Mouse (Mus musculus) heart, postnatal 10 days (tissue): ENCODE results near the gene Habp2. TPM values are rescaled to one million over a fixed set of nuclear protein-coding genes. Genes with fewer than 3 reads are reported as not detected.
"Not testable (repeated sequence)": the region's sequence is repeated elsewhere in the genome, so short reads cannot be mapped to it uniquely, and the experiment has no call there.

Source experiments
- DNase-seq, 2 experiments: peaks; one replicate each; pipeline ENCODE4 v3.0.0; 2021
- intact Hi-C: fragments of 180-260 bp; cut with DNase I; formaldehyde crosslinking; loops from one replicate; pipeline ENCODE4 v1.15.1; 2025
- total RNA-seq, 2 experiments: library from RNA; stranded (reverse); gene quantifications; 2 replicates each; pipeline ENCODE4 v1.2.3; 2021

Habp2 gene
- total RNA-seq, 2 experiments from 2014 or later, result not detected

DNA sequence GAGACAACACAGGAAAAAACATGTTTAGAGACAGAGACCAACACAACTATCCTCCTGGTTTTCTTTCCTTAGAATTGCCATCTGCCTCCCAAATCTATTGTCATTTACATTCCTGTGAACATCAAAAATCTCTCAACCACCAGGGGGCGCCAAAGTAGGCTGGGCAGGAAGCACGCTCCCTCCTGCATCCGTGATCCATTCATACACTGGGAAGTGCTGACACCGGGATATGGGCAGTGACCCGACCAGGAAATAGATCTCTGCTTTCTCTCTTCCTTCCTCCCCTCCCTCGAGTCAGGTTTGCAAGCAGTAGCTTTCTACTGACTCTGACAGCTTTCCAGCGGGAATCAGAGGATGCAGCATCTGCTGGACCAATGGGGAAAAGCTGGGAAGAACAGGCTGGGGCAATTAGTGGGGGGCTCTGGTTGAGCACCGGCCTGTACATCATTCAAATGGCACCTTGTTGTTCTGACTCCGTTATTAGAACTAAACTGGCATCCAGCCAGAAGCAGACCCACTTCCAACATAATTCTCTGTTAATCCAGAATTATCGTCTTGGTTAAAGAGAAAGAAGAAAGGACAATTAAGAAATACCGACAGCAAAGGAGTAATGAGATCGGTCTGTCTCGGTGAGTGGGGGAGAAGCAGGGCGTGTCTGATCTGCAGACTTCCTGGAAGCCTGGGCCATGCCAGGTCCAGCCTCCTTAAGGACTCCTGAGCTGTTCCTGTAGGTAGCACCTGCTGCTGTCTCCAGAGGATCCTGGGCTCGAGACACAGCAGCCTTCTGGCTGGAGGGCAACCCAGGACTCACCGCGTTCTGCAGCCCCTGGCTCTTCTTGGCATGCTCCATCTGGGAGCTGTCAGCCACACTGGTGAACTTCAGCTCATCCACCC lies 69.8 kb downstream of the Habp2 start:
- intact Hi-C loops, result loop anchor here (5.0 kb wide), 1 partner anchor 36 kb away; the partner anchor contains the start of gene Nrap
- DNase-seq, result peak; percentile 76 to 86

DNA sequence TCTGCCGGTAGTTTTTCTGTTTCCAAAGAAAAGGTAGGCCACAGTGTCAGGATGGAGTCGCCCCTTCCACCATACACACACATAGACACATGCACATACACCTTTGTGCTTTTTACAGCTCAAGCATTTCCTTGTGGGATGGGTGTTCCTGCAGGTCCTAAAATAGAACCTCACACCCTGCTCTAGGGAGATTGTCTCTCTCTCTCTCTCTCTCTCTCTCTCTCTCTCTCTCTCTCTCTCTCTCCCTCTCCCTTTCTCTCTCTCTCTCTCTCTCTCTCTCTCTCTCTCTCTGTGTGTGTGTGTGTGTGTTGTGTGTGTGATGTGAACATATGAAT lies 70.4 kb downstream of the Habp2 start:
- DNase-seq, result not testable (repeated sequence)
- intact Hi-C loops, result loop anchor here (5.0 kb wide), 1 partner anchor 35 kb away; the partner anchor contains the start of gene Nrap

DNA sequence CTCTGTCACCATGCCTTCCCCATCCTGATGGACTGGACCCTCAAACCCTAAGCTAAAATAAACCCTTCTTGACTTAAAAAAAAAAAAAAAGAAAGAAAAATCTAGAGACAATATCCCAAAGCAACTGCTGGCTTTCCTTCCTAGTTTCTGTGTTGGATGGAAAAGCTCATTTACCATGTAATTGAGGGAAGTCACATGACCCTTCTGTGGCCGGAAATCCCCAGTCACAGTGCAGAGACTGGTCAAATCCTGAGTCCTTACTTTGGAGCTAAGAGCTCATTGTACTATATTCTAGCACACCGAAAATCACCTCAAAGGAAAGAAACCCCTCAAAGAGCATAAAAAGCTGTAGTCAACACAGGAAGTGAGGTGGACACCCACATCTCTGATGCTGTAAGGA lies 72.0 kb downstream of the Habp2 start:
- intact Hi-C loops, result loop anchor here (5.0 kb wide), 1 partner anchor 33 kb away; the partner anchor contains the start of gene Nrap
- DNase-seq, result no peak

DNA sequence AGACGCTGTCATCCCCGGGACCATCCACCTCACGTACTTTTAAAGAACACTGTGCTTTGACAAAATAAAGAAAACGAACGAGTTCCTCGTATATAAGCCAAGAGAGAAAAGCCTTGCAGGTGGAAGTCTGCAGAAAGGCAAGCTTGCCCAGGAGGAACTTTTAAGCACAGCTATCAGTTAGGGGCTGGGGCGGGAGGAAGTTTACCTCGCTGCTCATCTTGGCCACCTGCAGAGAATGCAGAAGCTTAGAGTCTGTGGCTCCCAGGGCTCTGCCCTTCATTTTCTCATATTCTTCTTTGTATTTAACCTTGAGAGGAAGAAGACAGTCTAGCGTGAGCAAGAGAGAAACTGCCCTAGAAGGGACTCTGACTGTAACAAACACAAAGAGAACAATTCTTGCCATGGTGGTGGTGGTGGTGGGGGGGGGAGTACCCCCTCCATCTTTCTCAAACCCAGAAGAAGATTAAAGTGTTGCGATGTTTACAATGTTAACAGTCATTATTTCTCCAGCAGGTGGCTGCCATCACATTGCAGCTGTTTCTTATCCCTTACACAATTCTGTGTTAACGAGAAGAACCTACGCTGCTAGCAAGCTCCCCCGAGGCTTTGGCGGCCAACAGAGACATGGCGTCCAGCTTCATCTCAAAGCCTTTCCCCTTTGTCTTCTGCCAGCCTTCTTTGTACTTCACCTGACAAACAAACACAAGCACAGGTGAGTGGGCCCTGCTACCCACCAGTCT lies 77.0 kb downstream of the Habp2 start:
- intact Hi-C loops, result no loop called here
- DNase-seq, result no peak

DNA sequence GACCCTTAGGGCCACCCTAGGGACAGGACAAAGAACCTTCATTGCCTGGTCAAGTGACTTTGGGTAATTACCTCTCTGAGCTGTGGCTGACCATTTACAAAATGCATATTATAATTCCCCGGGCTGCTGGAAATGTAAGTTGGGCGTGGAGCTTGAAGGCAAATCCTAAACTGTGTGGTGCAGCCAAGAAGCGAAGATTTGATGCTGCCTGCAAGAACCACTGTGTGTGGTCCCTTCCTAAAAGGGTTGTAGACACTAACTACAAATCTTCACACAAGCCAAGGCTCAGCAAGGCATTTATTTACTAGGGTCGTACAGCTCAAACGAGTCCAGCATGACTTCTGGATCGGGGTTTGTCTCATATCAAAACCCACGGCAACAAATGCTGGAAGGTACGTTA lies 77.6 kb downstream of the Habp2 start:
- intact Hi-C loops, result no loop called here
- no peak for DNase-seq

DNA sequence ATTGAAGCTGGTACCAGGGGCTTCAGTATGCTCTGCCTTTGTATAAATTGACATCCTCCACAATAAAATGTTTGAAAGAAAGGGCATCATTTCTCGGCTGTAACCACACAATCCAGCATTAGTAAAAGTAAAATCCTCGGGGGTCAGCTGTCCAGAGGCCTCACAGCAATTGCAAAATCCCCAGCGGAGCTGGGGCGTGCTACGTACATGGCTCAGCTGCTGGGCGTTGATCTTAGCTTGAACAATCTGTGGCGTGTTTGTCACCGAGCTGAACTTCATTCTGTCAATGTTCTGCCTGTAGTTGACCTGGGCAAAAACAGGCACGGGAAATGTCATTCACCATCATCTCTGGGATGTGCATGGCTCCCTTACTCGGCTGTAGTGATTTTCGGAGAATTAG lies 79.2 kb downstream of the Habp2 start:
- DNase-seq, result no peak
- intact Hi-C loops, result no loop called here

DNA sequence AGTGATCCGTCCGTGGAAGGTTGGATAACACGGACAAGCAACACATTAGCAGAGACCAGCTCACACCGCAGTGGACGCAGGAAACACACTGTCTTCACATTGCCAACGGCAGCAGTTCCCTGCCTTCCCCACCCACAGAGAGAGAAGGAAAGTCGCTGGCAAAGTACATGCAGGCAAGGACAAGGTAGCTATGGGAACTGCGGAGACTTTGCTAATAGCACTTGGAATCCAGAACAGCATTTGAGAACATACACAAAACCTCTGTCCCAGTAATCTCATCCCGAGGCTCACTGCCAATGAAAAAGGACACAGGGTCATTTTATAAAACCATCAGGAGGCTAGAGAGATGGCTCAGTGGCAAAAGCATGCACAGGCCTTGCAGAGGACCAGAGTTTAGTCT lies 79.7 kb downstream of the Habp2 start:
- intact Hi-C loops, result no loop called here
- no peak for DNase-seq

DNA sequence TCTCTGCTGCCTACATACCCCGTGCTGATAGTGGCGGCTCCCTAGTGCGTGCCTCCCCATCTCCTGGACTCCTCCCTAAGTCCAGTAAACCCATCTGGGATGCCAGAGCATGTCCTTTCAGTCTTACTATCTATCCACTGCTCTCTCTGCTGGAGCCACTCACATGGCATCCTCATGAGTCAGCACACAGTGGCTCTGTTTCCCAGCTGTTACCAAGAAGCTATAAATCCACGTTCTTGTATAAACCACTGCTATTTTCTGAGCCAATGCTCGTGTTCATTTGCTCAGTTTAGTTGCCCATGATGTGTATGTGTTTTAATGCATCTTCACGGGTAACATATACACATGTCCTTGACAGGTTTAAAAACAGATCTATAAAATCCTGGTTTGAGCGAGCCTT lies 80.8 kb downstream of the Habp2 start:
- intact Hi-C loops, result no loop called here
- DNase-seq, result no peak

DNA sequence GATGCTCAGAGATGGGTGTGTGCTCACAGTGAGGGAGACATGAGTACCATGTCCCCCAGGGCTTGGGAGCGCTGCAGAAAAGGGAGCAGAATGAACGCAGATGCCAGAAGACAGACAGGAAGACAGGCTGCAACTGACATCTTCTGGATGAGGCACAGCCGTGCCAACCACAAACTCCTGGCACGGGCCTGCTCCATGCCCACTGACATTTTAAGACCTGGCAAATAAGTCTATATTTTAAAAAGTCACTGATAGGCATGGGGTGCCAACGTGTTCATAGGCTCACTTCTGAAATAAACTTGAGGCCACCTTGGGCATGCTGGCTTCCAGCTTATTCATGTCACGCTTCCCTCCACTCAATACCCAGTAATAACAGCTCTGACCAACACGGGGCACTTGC lies 82.0 kb downstream of the Habp2 start:
- DNase-seq, result no peak
- intact Hi-C loops, result no loop called here

Other genes with a start within 250 kb of the Habp2 start
- 100 to 1,000 TPM; 290 to 325 TPM for gene Nrap, start 102.9 kb downstream of the Habp2 start, total RNA-seq
- gene Casp7, start 110.0 kb downstream of the Habp2 start, total RNA-seq, result 10 to 100 TPM; 20.7 to 23.8 TPM
- gene Plekhs1, start 174.5 kb downstream of the Habp2 start, total RNA-seq, result under 1 TPM; 0.25 to 0.41 TPM